Mouse (Mus musculus) fat pad, adult 2 months (tissue): Measurements from ENCODE around the gene Ccdc40.
"Not testable (repeated sequence)": the region's sequence is repeated elsewhere in the genome, so short reads cannot be mapped to it uniquely, and the experiment has no call there.

ENCODE experiments used
- DNase-seq: peaks from one replicate; pipeline ENCODE4 v3.0.0-alpha.2; 2011; ENCODE audit warnings: low read depth, low spot score; ENCODE audit errors: extremely low read depth

The Ccdc40 gene

GRCm38 (mm10) chr11:119273186-119273930, 45.0 kb downstream of the Ccdc40 start:
- no peak for DNase-seq

DNA sequence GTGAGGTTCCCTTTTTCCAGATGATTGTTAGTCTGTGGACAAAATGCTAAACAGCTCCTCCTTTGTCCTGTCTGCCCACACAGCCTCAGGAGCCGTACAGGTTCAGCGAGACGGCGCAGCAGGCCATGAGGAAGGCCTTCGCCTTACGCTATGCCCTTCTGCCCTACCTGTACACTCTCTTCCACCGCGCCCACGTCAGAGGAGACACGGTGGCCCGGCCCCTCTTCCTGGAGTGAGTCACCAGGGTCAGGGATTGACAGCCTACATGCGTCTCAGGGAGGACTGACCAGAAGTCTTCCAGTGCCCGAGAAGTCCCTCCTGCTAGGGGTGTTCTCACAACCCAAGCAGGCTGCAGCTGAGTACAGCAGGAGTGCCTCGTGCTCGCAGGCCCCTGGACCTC, 52.7 kb downstream of the Ccdc40 start:
- DNase-seq: no peak

DNA sequence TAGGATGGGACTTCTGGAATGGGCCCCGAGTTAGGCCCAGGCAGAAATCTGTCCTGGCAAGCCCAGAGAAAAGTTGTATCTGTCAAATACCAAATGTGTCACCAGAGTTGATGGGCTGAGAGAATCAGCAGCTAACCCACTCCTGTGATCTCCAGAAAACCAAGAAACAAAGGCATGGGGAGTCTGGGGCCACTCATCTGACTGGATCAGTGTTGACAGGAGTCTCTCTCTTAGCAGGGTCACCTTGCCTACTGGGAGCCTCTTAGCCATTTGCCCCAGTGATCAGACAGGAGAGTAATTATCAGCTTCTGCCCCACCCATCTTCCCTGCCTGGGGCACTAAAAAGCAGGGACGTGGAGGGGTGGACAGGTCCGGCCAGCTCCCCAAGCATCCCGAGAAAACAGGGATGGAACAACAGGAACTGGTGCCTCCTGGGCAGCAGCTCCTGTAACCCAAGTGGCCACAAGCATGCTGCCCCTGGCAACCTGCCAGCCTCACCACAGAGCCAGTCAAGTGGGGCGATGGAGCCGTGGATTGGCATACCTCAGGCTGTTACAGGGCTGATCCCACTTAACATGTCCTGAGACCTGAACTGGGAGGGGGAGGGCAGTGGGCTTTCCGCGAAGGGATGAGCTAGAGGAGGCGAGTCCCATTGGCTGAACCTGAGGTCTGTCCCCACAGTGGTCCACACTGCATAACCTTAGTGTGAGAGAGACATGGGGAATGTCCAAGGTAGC, 57.6 kb downstream of the Ccdc40 start:
- DNase-seq: no peak

DNA sequence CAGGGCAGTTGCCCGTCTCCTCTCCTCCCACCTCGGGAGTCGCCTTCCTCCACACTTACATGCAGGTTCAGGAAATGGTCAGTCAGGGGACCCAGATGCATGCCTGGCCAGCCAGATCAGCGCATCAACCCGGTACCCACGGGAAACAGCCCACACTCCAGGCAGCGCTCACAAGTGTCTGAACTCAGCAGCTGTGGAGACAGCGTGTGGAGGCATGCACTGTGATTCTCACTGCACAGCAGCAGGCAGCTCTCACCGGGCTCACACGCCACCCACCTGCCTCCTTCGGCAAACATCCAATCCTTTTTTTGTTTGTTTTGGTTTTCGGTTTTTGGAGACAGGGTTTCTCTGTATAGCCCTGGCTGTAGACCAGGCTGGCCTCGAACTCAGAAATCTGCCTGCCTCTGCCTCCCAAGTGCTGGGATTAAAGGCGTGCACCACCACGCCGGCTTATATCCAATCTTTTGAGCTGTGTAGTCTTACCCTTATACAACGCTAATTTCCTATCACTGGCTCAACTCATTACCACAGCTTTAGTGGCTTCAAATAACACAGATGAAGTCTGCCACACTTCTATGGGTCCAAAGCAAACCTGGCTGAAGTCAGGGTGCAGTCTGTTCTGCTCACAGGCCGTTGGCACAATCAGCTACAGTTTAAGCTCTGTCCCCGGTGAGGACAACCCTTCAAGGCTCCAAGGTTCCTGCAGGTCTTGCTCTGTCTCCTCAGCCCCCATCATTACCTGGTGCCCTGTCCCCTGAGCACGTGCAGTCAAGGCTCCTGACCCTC, 59.0 kb downstream of the Ccdc40 start:
- no peak for DNase-seq

DNA sequence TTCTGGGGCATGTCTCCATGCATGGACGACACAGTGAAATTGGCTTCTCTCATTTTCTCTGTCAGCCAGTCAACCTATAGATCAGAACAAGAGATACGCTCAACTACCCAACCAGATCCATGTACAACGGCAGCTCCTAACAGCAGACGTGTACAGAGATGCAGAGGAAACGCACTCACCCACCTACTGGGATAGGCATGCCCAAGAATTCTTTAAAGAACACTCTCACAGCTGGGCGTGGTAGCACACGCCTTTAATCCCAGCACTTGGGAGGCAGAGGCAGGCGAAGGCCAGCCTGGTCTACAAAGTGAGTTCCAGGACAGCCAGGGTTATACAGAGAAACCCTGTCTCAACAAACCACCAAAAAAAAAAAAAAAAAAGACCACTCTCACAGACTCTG, 64.5 kb downstream of the Ccdc40 start:
- DNase-seq: not testable (repeated sequence)

DNA sequence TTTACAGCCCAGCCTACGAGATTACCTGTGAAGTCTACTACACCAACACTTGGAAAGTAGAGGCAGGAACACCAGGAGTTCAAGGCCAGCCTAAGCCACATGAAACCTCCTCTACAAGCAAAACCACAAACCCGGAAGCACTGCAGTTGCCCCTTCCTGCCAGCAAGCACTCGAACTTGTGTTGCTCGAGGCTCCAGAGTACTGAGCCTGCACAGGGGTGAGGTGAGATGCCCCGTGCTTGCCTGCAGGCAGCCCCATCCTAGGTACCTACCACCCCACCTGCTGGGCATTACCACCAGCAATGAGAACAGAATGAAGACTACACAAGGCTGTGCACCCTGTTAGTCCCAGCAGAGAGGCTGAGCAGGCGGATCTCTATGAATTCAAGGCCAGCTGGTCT, 69.6 kb downstream of the Ccdc40 start:
- DNase-seq: no peak

GRCm38 (mm10) chr11:119298917-119299316, 70.5 kb downstream of the Ccdc40 start:
- DNase-seq: no peak

DNA sequence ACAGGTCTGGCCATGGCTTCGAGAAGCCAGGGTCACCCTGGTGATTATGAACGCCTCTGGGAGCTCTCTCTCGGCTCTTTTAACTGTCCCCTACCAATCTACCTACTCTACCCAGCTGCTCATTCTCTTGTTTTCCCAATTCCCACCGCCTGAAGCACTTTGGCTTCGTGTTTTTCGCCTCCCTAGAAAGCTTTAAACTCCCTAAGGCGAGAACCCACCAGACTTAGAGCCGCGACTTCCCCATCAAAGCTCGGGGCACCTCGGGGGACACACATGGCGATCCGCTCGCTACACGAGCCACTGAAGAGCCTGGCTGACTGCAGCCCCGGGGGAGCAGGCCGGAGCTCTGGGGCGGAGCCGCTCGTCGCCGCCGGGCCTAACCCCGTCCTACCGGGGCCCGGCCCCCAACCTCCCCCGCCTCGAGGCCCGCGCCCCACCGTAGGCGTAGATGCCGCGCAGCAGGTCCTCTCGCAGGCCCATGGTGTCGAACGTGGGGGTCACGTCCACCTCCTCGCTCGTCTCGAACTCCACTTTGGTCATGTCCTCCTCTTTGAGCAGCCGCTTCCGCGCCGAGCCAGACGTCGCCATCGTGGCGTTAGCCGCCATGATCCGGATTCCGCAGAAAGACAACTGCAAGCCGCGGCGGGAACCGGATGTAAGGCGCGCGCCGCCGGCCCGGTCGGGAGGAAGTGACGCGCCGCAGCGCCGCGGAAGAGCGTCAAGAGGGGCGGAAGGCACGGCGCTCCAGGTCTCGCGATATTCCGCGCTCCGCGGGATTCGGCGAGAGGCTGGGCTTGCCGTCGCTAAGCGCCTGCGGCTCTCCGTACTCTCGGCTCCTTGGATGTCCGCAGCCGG, 71.2 kb downstream of the Ccdc40 start, which contains the start of gene Eif4a3:
Gene Eif4a3, minus strand, starts transcription at position 699 of the 855 bp plus-strand sequence.
- DNase-seq: peak; percentile 26

GRCm38 (mm10) chr11:119300246-119300935, 72.0 kb downstream of the Ccdc40 start:
- DNase-seq: no peak

DNA sequence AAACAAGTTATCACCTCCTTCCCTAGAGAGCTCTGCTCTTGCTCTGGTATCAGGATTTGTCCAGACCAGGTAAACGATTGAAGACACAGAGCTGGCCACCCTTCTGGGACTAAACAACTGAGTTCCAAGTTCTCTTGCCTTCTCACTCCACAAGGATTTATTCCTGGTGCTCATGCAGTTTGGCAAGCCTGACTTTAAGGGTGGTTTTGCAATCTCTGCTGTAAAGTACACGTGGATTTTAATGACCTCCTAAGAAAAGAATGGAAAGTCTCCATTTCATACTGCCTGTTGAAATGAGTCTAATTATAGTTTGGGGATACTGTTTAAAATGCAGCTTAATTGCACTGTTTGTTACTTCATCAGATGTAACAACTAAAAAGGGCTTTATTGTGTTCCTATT, 72.6 kb downstream of the Ccdc40 start:
- DNase-seq: peak; percentile 34

- DNase-seq: no peak
Measured at GRCm38 (mm10) chr11:119304904-119305712, 76.7 kb downstream of the Ccdc40 start.

DNA sequence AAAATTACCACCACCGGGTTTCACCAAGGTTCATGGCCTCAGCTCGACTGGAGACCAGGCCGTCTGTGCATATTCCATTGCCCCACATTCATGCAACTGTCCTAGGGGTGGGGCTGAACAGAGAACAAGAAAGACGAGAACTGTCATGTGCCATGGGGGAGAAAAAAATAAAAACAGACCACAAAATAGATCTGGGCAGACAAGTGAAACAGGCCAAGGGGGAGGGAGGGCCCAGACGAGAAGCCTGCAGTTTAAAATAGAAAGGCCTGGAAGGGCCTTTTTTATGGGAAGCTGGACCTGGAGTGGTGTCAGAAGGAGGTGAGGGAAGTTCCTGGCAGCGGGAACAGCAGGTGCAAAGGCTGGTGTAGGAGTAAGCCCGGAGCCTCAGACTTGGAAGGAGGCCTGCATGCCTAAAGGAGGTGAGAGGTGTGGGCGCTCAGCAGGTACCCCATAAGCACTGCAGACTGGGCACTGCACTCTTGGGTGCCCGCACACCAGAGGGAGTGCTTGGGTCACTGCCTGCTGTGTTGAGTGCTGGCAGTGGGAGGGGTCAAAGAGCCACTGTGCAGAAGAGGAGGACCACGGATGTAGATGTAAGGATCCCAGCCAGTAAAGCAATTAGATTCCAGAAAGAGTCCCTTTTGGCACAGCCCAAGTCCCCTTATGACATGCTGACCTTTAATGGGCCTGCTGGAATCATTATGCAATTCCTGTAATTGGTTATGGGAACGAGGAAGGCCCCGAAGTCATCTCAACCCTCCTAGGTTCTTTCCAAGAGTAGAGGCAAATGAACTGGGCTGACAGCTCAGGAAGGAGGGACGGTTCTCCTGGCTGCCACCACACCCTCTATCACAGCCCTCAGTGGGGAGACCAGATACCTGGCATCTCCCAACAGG, 78.6 kb downstream of the Ccdc40 start:
- DNase-seq: peak; percentile 50

DNA sequence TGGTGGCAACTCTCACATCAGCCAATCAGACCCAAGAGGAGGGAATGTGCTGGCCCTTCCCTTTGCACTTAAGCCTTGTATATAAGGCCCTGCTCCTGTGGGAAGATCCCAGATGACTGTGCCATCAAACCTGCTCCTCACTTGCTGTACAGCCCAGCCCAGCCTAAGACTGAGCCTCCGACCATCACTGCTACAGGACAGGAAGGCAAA, 79.2 kb downstream of the Ccdc40 start, which contains the start of gene Card14:
Gene Card14, plus strand, starts transcription at position 111 of the 210 bp plus-strand sequence.
- DNase-seq: no peak

DNA sequence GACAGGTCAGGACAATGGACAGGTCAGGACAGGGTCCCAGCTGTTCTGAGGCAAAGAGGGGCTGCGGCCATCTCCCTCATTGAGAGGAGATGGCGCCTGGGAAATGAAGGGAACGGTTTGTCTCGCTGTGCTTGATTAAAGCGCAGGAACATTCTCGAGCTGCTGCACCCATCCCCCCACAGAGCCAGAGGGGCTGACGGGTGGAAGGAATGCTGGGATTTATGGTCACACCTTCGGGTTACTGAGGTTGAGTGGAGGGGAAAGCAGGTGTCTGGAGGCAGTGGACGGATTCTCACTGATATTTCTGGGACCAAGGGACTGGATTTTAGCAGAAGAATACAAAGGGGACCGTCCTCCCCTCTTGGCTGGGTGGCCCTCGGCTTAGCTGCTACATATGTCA, 79.5 kb downstream of the Ccdc40 start:
- DNase-seq: no peak

- DNase-seq: no peak
Measured at GRCm38 (mm10) chr11:119310621-119311020, 82.2 kb downstream of the Ccdc40 start.

- DNase-seq: no peak
Measured at GRCm38 (mm10) chr11:119314252-119314936, 86.0 kb downstream of the Ccdc40 start.
